ENCODE assay signal across 19 mouse cellular contexts in genomic region chr10:93662018-93662417, GRCm38 (mm10). TPM values are rescaled to one million over a fixed set of nuclear protein-coding genes. Genes with fewer than 3 reads are reported as not detected.
DNase-seq lines count a peak whose midpoint lies in the region; ATAC-seq and TF ChIP-seq lines count a peak whose summit lies in the region.
"Had no signal": no experiment of that assay in that cellular context is flagged by ENCODE, and none has a peak within 500 bp of the region (broad histone marks: within the 10 kb centered on the region; RNA-seq: fewer than 3 reads in every experiment).

No protein-coding gene starts in this region.

- H3K36me3 ChIP-seq in intestine, embryonic 15.5 days: no peaks in the 10 kb centered on the region
- no peaks in the 10 kb centered on the region for H3K36me3 ChIP-seq in intestine, postnatal 0 days (ENCODE audit: control insufficient read depth, insufficient read depth)
- no peaks in the 10 kb centered on the region for H3K36me3 ChIP-seq in intestine, embryonic 16.5 days (ENCODE audit: control insufficient read depth, insufficient read depth, low read length)
- H3K36me3 ChIP-seq: forebrain, embryonic 10.5 days; limb, embryonic 10.5 days had no signal

- H3K27me3 ChIP-seq in intestine, embryonic 15.5 days (replicated peaks): no peaks in the 10 kb centered on the region
- H3K27me3 ChIP-seq in intestine, postnatal 0 days (replicated peaks; ENCODE audit: control insufficient read depth, insufficient read depth, low read length): no peaks in the 10 kb centered on the region
- H3K27me3 ChIP-seq in intestine, embryonic 16.5 days (replicated peaks; ENCODE audit: control insufficient read depth, insufficient read depth, low read length): no peaks in the 10 kb centered on the region

- H3K9me3 ChIP-seq in intestine, embryonic 15.5 days: no peaks in the 10 kb centered on the region
- H3K9me3 ChIP-seq in intestine, postnatal 0 days (ENCODE audit: control insufficient read depth): no peaks in the 10 kb centered on the region
- no peaks in the 10 kb centered on the region for H3K9me3 ChIP-seq in intestine, embryonic 16.5 days (ENCODE audit: control insufficient read depth, low read length)
- H3K9me3 ChIP-seq: forebrain, embryonic 10.5 days; limb, embryonic 10.5 days had no signal

- ATAC-seq in frontal cortex, adult (ENCODE audit: low TSS enrichment): peak; percentile 16; the same call in 1 of the 2 replicates
- ATAC-seq in intestine, embryonic 15.5 days: peak; percentile 44; the same call in 1 of the 2 replicates
- no peak for ATAC-seq in intestine, postnatal 0 days
- ATAC-seq in intestine, embryonic 16.5 days: peak; percentile 34; the same call in 1 of the 2 replicates
- ATAC-seq: hindbrain, postnatal 0 days had no signal

- 48% methylated on average over 5 of the region's 5 CpGs for WGBS in intestine, embryonic 15.5 days
- 32% methylated on average over 5 of the region's 5 CpGs for WGBS in intestine, postnatal 0 days
- WGBS in intestine, embryonic 16.5 days: 55% methylated on average over 5 of the region's 5 CpGs

- no peak overlapping the region for H3K27ac ChIP-seq in intestine, embryonic 15.5 days
- no peak overlapping the region for H3K27ac ChIP-seq in intestine, postnatal 0 days (ENCODE audit: low read depth, low read length)
- H3K27ac ChIP-seq in intestine, embryonic 16.5 days (ENCODE audit: low read length): peak overlapping the region; percentile 54; the same call in 1 of the 2 replicates
- H3K27ac ChIP-seq: forebrain, embryonic 10.5 days; hindbrain, postnatal 0 days; limb, embryonic 10.5 days; macrophage had no signal

- H3K4me2 ChIP-seq in intestine, embryonic 15.5 days (replicated peaks): no peak overlapping the region
- no peak overlapping the region; the same call in 1 of the 2 replicates for H3K4me2 ChIP-seq in intestine, postnatal 0 days (replicated peaks; ENCODE audit: low read depth)
- H3K4me2 ChIP-seq in intestine, embryonic 16.5 days (ENCODE audit: low read depth, low read length): no peak overlapping the region
- H3K4me2 ChIP-seq: liver, embryonic 11.5 days; lung, embryonic 14.5 days had no signal

- H3K4me1 ChIP-seq in intestine, embryonic 15.5 days (replicated peaks): no peaks in the 10 kb centered on the region
- no peaks in the 10 kb centered on the region for H3K4me1 ChIP-seq in intestine, postnatal 0 days (replicated peaks; ENCODE audit: control insufficient read depth, insufficient read depth, low read length)
- H3K4me1 ChIP-seq in intestine, embryonic 16.5 days (ENCODE audit: control insufficient read depth, insufficient read depth, low read length): 0 out of 2 replicates have a peak, but pooled peaks cover 5% of the 10 kb centered on the region
- H3K4me1 ChIP-seq: limb, embryonic 10.5 days had no signal

- TF ChIP-seq CTCF in intestine, postnatal 0 days (IDR thresholded peaks at IDR 0.05; ENCODE audit: low read depth): no peak

- DNase-seq in frontal cortex, postnatal 10 days (ENCODE audit: low spot score in 2 of 2): no peak
- peak; percentile 57 to 75 for DNase-seq in kidney, postnatal 25 days
- no peak for DNase-seq in adrenal gland, postnatal 10 days
- DNase-seq in cerebellum, adult 9-10 months: no peak
- DNase-seq: gastrocnemius, postnatal 36 days; heart, postnatal 4 days; layer of hippocampus, postnatal 36 days; lung, embryonic 14.5 days; midbrain, embryonic 14.5 days; thymus, adult 2 months had no signal

- H3K9ac ChIP-seq in intestine, embryonic 15.5 days: no peak overlapping the region
- H3K9ac ChIP-seq in intestine, postnatal 0 days (ENCODE audit: low read depth, low read length): no peak overlapping the region
- no peak overlapping the region for H3K9ac ChIP-seq in intestine, embryonic 16.5 days (ENCODE audit: low read depth, low read length)
- H3K9ac ChIP-seq: lung, embryonic 14.5 days had no signal

- H3K4me3 ChIP-seq in intestine, embryonic 15.5 days (replicated peaks): no peak overlapping the region
- H3K4me3 ChIP-seq in intestine, postnatal 0 days (ENCODE audit: low read depth, low read length): no peak overlapping the region
- H3K4me3 ChIP-seq in intestine, embryonic 16.5 days (ENCODE audit: low read length): no peak overlapping the region
- H3K4me3 ChIP-seq: forebrain, embryonic 10.5 days; limb, embryonic 10.5 days had no signal

RNA-seq across cellular contexts. Expression of gene Ntn4, which starts 21.5 kb away (rescaled TPM):
- 0.29 and 0.47 TPM in 2 replicates for polyA plus RNA-seq in intestine, embryonic 15.5 days (2015; fragmentation: Nextera tagmentation; extraction: Ambion mirVana)
- polyA plus RNA-seq in intestine, postnatal 0 days (2015; fragmentation: Nextera tagmentation; extraction: Ambion mirVana): 0.10 and 0.25 TPM in 2 replicates
- polyA plus RNA-seq in intestine, embryonic 16.5 days (2015; fragmentation: Nextera tagmentation; extraction: Ambion mirVana): 0.22 and 0.23 TPM in 2 replicates
- total RNA-seq in adrenal gland, postnatal 10 days (2021): 1 to 10 TPM; 7.1 to 9.5 TPM

Comparison
In these comparisons a context has a peak if more than half of its experiments do, and no peak if none do; other contexts are left out.
1. DNase-seq: peak in kidney, postnatal 25 days (2 of 2); none in frontal cortex, postnatal 10 days (0 of 2), adrenal gland, postnatal 10 days (single experiment) and cerebellum, adult 9-10 months (single experiment).